Mouse (Mus musculus) gastrocnemius, adult 18-20 months (tissue): Measurements from ENCODE around the gene Ubr7. TPM values are rescaled to one million over a fixed set of nuclear protein-coding genes. Genes with fewer than 3 reads are reported as not detected.
A peak's percentile ranks its signal among the peaks of the same experiment; 100 is the strongest.

ENCODE experiments used
- DNase-seq: peaks from one replicate; pipeline ENCODE4 v3.0.0; 2021; ENCODE audit warnings: low spot score
- long read RNA-seq, 2 experiments: library from polyadenylated mRNA; stranded (forward); transcript quantifications; one replicate each; pipeline ENCODE4 v2.0.0; 2021
- total RNA-seq, 2 experiments: library from RNA; stranded (reverse); gene quantifications; 2 replicates each; pipeline ENCODE4 v1.2.3; 2021

Gene Ubr7
- total RNA-seq: 10 to 100 TPM; 14.5 to 14.8 TPM
- long read RNA-seq, experiment 1, transcript Ubr7-201 (11 exons, 3,261 nt): major isoform, 22 of 34 reads
- long read RNA-seq, experiment 1, partial matches to known transcripts: 12 of 34 reads
- long read RNA-seq, experiment 1, other reads (novel, unspliced or antisense): 0 of 34 reads
- long read RNA-seq, experiment 2, transcript Ubr7-201 (11 exons, 3,261 nt): major isoform, 15 of 21 reads
- long read RNA-seq, experiment 2, partial matches to known transcripts: 6 of 21 reads
- long read RNA-seq, experiment 2, other reads (novel, unspliced or antisense): 0 of 21 reads

GRCm38 (mm10) chr12:102757689-102758402 lies at the start of gene Ubr7, which contains the start of the genes Gm28051 and Gon7:
Ubr7 (plus strand) TSS chr12:102757967.
Gm28051 (minus strand) TSS chr12:102757765.
Gon7 (minus strand) TSS chr12:102757803.
- DNase-seq: peak; percentile 98

- DNase-seq: peak; percentile 61
Observed at GRCm38 (mm10) chr12:102708220-102708619, 49.5 kb upstream of the Ubr7 start.

GRCm38 (mm10) chr12:102709896-102710295 lies 47.9 kb upstream of the Ubr7 start:
- DNase-seq: no peak

- DNase-seq: no peak
Observed at GRCm38 (mm10) chr12:102710851-102711375, 46.9 kb upstream of the Ubr7 start.

GRCm38 (mm10) chr12:102713153-102713865 lies 44.5 kb upstream of the Ubr7 start:
- DNase-seq: no peak

GRCm38 (mm10) chr12:102714116-102714515 lies 43.7 kb upstream of the Ubr7 start:
- no peak for DNase-seq

- DNase-seq: no peak
Observed at GRCm38 (mm10) chr12:102714654-102715395, 42.9 kb upstream of the Ubr7 start.

GRCm38 (mm10) chr12:102719552-102720315 lies 38.0 kb upstream of the Ubr7 start:
- DNase-seq: peak; percentile 42

- DNase-seq: no peak
Observed at GRCm38 (mm10) chr12:102722451-102722850, 35.3 kb upstream of the Ubr7 start.

- no peak for DNase-seq
Observed at GRCm38 (mm10) chr12:102722966-102723365, 34.8 kb upstream of the Ubr7 start.

- DNase-seq: no peak
Observed at GRCm38 (mm10) chr12:102723861-102724260, 33.9 kb upstream of the Ubr7 start.

- DNase-seq: no peak
Observed at GRCm38 (mm10) chr12:102725146-102725545, 32.6 kb upstream of the Ubr7 start.

GRCm38 (mm10) chr12:102725761-102726175 lies 32.0 kb upstream of the Ubr7 start:
- no peak for DNase-seq

GRCm38 (mm10) chr12:102729855-102730797 lies 27.6 kb upstream of the Ubr7 start:
- DNase-seq: no peak

GRCm38 (mm10) chr12:102730798-102731619 lies 26.8 kb upstream of the Ubr7 start:
- DNase-seq: no peak

- peak; percentile 31 for DNase-seq
Observed at GRCm38 (mm10) chr12:102733381-102733780, 24.4 kb upstream of the Ubr7 start.

GRCm38 (mm10) chr12:102739096-102739495 lies 18.7 kb upstream of the Ubr7 start:
- no peak for DNase-seq

- no peak for DNase-seq
Observed at GRCm38 (mm10) chr12:102740285-102740684, 17.5 kb upstream of the Ubr7 start.
